Mouse (Mus musculus) ovary, postnatal 10 days (tissue): ENCODE results near the gene Sirpa.

Experiments used
- DNase-seq: peaks from one replicate; pipeline ENCODE4 v3.0.0; 2022; ENCODE audit warnings: low spot score

Sirpa gene

GRCm38 (mm10) chr2:129606899-129607298 is 14.3 kb downstream of the Sirpa start:
- no peak for DNase-seq

DNA sequence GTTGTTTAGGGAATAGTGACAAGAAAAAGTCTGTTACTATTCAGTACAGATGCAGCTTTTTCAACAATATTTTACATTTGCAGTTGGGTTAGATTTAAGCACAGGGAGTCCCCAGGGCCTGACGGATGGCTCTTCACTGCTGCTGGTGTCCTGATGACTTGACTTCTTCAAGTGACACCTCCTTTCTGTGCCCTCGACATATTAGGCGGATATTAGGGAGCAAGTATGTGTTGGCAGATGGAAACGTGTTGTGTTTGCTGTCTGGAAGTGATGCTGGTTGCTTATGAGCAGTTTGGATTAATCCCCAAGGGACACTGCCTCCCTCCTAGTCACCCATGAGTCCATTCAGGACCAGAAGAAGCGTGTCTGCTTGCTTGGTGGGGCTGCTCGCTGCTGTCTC is 21.3 kb downstream of the Sirpa start:
- DNase-seq: no peak

- DNase-seq: no peak
Measured at GRCm38 (mm10) chr2:129614482-129615185, 22.0 kb downstream of the Sirpa start.

DNA sequence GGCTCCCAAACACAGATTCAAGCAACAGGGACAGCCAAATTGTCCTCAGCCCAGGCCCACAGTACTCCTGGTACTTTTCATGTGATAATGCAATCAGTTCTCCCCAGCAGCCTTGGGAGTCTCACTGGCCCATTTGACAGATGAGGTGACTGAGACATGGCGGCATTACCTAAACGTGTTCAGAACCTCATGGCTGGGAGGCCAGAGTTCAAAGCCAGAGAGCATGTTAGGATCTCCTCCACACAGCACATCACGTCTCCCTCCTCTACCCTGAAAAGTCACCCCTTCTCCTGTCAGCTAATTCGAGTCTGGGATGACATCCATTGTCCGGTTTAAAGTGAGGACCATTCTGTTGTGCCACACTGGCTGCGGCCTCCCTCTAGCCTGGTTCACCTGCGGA is 27.5 kb downstream of the Sirpa start:
- DNase-seq: no peak

GRCm38 (mm10) chr2:129620881-129621280 is 28.2 kb downstream of the Sirpa start:
- DNase-seq: no peak

GRCm38 (mm10) chr2:129621654-129622490 is 29.2 kb downstream of the Sirpa start:
- DNase-seq: no peak

DNA sequence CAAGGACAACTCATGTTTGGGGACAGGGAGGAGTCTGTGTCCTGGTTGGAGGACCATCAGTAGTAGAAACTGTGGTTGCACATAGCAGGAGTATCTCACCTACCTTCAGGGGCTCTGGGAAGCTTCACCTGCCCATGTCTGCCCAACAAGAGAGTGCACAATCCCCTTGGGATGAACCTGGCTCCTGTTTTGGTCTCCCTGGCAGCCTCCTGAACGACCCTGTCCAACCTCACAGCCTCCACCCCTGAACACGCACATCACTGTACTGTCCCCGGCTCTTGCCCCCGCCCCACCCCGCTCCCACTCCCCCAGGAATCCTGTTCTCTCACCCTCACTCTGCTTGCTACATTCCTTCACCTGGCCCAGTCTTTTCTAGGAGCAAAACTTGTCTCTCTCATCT is 30.3 kb downstream of the Sirpa start:
- DNase-seq: no peak

DNA sequence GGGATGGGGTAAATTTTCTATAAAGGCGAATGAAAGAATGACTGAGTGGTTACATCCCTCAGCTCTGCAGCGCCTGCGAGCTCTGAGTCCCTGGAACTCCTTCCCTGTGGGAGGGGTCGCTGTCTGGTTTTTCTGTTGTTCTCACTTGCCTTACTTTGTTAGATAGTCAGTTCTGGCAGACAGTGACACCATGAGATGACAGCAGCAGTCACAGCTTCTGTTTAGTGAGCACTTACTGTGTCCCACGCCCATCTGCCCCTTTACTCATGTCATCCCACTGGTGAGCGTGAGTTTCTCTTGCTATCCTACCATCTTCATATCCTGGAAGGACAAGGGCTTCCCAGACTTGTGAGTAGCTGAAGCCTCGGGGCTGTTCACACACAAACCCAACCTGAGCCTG is 31.1 kb downstream of the Sirpa start:
- no peak for DNase-seq

GRCm38 (mm10) chr2:129624246-129624918 is 31.7 kb downstream of the Sirpa start:
- no peak for DNase-seq

- DNase-seq: no peak
Measured at GRCm38 (mm10) chr2:129624956-129625355, 32.3 kb downstream of the Sirpa start.

DNA sequence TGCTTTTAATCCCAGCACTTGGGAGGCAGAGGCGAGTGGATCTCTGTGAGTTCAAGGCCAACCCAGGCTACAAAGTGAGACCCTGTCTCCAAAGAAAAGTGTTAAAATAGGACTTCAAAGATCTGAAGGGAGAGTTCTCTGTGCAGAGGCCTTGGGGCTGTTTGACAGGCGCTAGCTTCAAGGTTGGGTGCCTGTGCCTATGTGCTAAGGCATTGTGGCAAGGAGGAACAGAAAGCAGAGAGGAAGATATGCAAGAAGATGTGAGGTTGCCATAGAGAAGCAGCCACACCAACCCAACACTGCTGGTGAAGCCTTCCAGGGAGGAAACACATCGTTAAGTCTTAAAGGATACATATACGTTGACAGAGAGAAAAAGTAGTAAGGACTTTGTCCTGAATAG is 33.2 kb downstream of the Sirpa start:
- no peak for DNase-seq

DNA sequence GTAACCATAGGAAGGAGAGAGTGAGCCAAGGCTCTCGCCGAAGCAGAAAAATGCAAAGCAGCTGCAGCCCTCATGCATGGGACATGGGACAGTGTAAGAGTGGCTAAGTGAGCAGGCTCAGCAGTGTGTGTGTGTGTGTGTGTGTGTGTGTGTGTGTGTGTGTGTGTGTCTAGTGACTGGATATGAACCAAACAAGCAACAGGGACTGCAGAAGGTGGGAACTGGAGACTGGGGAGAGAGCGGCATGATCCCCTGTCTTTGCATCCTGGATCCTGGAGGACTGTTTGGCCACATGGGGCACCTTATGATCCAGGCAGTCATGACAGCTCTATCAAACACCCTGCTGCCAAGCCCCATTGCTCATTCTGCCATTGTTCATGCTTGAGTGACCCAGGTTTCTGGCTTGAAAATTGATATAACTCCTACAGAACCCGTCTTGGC is 34.0 kb downstream of the Sirpa start:
- DNase-seq: no peak

DNA sequence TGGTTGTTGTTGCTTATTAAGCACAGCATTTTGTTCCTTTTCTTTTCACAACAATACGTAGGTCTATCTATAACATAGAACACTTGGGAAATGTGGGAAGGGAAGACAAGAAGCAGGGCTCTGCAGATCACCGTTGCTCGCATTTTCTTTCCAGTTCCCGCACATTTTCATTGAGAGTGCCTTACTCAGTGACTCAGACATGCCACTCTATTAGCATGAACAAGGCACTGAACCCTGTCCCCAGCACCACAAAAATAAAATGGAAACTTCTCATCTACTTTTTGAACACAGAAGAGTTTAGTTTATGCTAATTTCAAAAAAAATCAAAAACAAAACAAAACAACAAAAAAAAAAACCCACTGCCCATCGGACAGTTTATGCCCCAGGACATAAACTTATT is 34.5 kb downstream of the Sirpa start:
- DNase-seq: no peak

DNA sequence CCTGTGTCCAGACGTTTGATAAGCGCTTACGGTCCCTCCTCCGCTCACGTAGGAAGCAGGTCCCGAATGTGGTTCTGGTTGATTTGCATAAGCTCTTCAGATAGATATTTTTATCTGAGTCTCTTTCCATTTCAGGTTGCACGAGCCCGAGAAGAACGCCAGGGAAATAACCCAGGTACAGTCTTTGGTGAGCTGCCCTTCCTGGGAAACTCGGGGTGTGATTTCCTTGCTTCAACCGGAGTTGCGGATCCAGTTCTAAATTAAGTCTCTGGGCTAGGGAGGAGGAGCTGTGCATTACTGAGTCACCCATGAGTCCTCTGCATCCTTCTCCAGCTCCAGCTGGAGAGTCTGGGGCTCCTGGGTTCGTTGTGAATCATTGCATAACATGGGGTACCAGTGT is 35.2 kb downstream of the Sirpa start:
- no peak for DNase-seq

DNA sequence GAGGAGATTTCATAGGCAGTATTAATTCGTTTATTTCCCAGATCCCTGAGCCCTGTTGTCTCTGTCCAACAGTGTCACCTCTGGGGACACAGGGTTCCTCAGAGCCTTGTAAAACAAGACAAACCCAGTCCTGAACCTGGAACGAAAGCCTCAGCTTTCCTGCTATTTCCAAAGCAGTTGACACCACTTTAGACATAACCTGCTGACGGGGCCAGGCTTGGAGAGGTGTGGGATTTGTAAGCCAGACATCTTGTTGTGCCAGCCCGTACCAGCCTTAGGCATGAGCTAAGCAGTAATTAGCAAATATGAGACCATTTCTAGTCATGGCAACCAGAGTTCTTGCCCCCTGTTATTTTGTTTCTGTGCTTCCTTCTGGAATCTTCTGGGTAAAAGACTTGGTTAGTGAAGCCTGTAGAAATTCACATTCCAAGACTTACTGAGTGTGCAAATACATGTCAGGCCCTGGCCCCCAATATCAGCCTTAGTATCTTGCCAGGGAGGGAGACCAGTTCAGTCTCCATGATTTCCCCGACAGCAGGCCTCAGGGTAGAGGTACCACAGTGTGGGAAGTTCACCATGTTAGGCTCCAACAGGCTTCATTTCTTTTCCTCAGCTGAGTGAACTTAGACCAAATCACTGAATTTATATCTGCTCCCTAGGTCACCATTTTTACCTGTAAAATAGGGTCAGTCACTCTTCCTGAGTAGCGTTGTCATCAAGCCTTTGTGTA is 36.0 kb downstream of the Sirpa start:
- no peak for DNase-seq

- DNase-seq: no peak
Measured at GRCm38 (mm10) chr2:129629786-129630531, 37.3 kb downstream of the Sirpa start.

- no peak for DNase-seq
Measured at GRCm38 (mm10) chr2:129630532-129630886, 37.9 kb downstream of the Sirpa start.

DNA sequence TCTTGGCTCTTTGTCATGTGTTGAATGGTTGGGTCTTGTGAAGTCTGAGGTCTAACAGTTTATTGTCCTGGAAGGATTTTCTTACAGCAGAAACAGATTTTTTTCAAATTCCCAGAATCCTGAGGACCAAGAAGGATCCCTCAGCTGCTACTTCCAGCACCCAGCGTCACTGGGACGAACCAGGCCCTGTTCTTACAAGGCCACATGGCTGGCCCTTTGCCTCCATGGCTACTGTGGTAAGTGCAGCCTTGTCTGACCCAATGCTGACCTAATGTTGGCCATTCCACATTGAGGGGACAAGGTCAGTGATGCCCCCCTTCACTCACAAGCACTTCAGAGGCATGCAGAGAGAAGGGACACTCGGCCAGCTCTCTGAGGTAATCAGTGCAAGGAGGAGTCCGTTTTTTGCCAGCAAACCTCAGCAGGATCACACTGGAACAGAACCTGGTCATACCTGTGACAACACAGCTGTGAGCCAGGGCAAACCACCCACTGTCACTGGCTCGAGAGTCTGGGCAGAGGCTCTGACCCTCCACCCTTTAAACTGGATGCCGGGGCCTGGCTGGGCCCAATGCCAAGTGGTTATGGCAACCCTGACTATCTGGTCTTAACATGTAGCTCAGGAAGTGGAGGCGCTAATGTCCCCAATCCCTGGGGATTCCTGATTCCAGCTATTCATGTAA is 38.5 kb downstream of the Sirpa start:
- no peak for DNase-seq

DNA sequence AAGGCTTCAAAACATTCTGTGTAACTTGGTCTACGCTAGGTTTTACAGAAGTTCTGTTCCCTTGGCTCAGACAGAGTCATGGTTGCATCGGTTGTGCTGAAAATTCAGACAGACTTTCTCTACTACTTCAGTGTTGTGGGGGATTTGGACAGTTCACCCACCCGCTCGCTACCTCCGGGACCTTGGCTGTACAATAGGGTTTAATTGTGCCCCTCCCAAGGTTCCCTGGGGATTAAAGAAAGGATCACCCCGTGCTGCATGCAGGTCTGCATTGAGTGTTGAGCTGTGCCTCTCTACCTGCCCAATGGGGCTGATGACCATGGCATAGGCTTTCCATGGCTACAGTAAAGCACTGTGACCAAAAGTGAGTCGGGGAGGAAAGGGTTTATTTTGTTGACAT is 39.7 kb downstream of the Sirpa start:
- DNase-seq: no peak

DNA sequence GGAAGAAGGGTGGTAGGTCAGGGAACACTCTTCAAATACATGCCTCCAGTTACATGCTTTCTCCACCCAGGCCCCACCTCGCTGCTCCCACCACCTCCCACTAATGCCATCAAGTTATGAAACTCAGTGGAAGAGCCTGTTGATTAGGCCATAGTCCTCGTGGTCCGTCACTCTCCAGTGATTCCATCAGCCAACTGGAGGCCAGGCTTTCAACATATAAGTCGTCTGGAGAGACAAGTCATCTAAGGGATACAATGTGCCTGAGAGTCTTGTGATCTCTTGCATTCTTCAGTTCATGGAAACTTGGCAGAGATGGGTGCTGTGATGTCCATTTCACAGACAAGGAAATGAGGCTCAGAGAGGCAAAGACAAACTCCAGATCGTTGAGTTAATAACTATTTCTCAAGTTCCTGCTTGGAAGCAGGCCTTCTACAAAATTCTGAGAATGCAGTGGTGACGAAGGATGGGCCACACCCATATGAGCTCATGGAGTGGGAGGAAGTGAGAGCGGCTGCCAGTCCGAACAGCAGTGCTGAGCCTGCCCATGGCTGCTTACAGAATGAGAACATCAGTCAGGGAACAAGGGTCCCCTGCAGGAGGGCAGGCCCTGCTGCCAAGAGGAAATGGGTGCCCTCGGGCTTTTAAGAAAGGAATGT is 40.6 kb downstream of the Sirpa start:
- DNase-seq: no peak

- DNase-seq: no peak
Measured at GRCm38 (mm10) chr2:129633982-129634381, 41.3 kb downstream of the Sirpa start.
